Mouse (Mus musculus) MEL-GATA-1-ER (cell line): ENCODE data around the gene Snx19.

Source experiments
- DNase-seq: peaks from one replicate; pipeline ENCODE4 v3.0.0-alpha.2; 2012; ENCODE audit warnings: low read depth; ENCODE audit errors: extremely low read depth

The Snx19 gene

GRCm38 (mm10) chr9:30482116-30482515 lies 55.2 kb downstream of the Snx19 start:
- DNase-seq = no peak

GRCm38 (mm10) chr9:30484183-30484582 lies 57.3 kb downstream of the Snx19 start:
- no peak for DNase-seq

GRCm38 (mm10) chr9:30485161-30485560 lies 58.3 kb downstream of the Snx19 start:
- DNase-seq = no peak

GRCm38 (mm10) chr9:30488384-30488783 lies 61.5 kb downstream of the Snx19 start:
- no peak for DNase-seq

- DNase-seq = no peak
Observed at GRCm38 (mm10) chr9:30494446-30494845, 67.5 kb downstream of the Snx19 start.

GRCm38 (mm10) chr9:30508966-30509365 lies 82.1 kb downstream of the Snx19 start:
- DNase-seq = no peak

GRCm38 (mm10) chr9:30515953-30516352 lies 89.0 kb downstream of the Snx19 start:
- DNase-seq = no peak
